Mouse (Mus musculus) thymus, postnatal 10 days (tissue): ENCODE measurements around the gene Pcif1.

Experiments
- DNase-seq, 2 experiments: peaks; one replicate each; pipeline ENCODE4 v3.0.0; 2021; ENCODE audit warnings: low spot score in 2 of 2

The Pcif1 gene

GRCm38 (mm10) chr2:164918325-164918724 lies 39.2 kb downstream of the Pcif1 start:
- peak; percentile 32 to 54 for DNase-seq

GRCm38 (mm10) chr2:164921984-164922383 lies 42.9 kb downstream of the Pcif1 start:
- DNase-seq, result no peak

- no peak for DNase-seq
These were observed 44.2 kb downstream of the Pcif1 start for GRCm38 (mm10) chr2:164923291-164923690.

GRCm38 (mm10) chr2:164924100-164924857 lies 45.2 kb downstream of the Pcif1 start:
- DNase-seq, result peak; percentile 69 to 84

GRCm38 (mm10) chr2:164930706-164931581 lies 51.8 kb downstream of the Pcif1 start:
- no peak for DNase-seq

GRCm38 (mm10) chr2:164933534-164933933 lies 54.4 kb downstream of the Pcif1 start:
- DNase-seq, result no peak

- no peak for DNase-seq
These were observed 56.9 kb downstream of the Pcif1 start for GRCm38 (mm10) chr2:164935991-164936390.

GRCm38 (mm10) chr2:164938146-164939091 lies 59.3 kb downstream of the Pcif1 start:
- DNase-seq, result peak; percentile 59 to 62

- no peak for DNase-seq
These were observed 60.0 kb downstream of the Pcif1 start for GRCm38 (mm10) chr2:164939106-164939505.

- DNase-seq, result no peak
These were observed 61.2 kb downstream of the Pcif1 start, which contains the start of gene Mmp9 for GRCm38 (mm10) chr2:164940140-164940830. Gene Mmp9, plus strand, starts transcription at chr2:164940780.

GRCm38 (mm10) chr2:164942692-164943290 lies 63.7 kb downstream of the Pcif1 start:
- peak; percentile 59 to 72 for DNase-seq
